In the genomic region with DNA sequence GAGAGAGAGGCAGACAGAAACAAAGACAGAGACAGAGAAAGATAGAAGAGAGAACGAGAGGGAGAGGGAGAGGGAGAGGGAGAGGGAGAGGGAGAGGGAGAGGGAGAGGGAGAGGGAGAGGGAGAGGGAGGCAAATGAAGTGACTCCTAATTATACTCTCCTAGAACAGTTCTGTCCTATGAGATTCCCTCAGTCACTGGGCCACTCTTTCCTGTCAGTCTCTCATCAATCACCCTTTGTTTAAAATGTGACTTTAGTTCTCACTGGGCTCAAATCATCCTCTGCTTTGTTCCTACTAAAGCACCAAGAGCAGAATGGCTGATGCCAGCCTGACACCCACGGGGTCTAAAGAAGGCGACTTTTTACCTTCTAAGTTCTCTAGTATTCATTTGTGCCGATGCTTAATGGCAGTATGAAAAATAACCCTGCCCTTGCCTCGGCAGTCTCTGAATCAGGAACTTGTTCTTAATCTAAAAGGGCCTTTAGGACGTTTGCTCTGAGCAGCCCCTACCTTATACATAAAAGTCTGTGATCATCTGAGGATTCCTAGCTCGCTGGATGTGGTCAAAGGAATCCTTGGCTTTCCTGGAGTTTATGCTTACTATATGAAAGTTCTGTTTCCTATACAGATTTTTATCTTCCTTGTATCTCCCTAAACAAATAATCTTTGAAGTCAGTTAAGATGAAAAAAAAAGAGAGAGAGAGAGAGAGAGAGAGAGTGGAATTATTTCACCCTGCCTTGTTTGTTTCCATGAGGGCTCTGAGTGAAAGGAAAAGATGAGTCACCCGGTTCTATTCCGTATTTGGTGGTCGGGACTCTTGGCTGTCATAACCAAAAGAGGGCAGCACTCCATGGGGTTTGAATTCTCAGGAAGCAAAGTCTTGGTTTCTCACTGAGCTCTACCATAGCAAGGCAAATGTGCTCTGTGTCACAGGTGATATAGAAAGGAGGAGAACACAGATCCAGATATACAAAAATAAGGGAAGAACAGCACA, we compare ENCODE assay signal across 8 mouse cellular contexts. TPM values are rescaled to one million over a fixed set of nuclear protein-coding genes. Genes with fewer than 3 reads are reported as not detected.
DNase-seq lines count a peak whose midpoint lies in the region; ATAC-seq and TF ChIP-seq lines count a peak whose summit lies in the region.

No protein-coding gene starts in this region.

- H3K4me2 ChIP-seq in midbrain, embryonic 15.5 days: no peak overlapping the region

- DNase-seq in spleen, adult 2 months (ENCODE audit: low read depth in 1 of 2, low spot score in 2 of 2): peak; percentile 10 to 37
- no peak for DNase-seq in spleen, postnatal 4 days (ENCODE audit: low spot score in 2 of 2)
- peak; percentile 70 for DNase-seq in embryo, embryonic 11 days
- DNase-seq in heart, adult 9 months (ENCODE audit: low spot score in 2 of 2): peak; percentile 78 to 83
- DNase-seq in kidney, adult 11 months: peak; percentile 31
- peak; percentile 45 to 47 for DNase-seq in left cerebral cortex, postnatal 36 days (ENCODE audit: low spot score in 2 of 2)
- DNase-seq in telencephalon, adult 2 months (ENCODE audit: low read depth, low spot score): peak; percentile 63

- no peaks in the 10 kb centered on the region for H3K9me3 ChIP-seq in midbrain, embryonic 15.5 days

- H3K27ac ChIP-seq in spleen, adult 2 months (ENCODE audit: insufficient read depth, low read length): no peak overlapping the region
- H3K27ac ChIP-seq in midbrain, embryonic 15.5 days: no peak overlapping the region

- intact Hi-C loops in left cerebral cortex, postnatal 36 days (cut with DNase I): loop anchor here (5.0 to 10.0 kb wide), 3 partner anchors 230 to 503 kb away; a partner anchor contains a TSS

- H3K27me3 ChIP-seq in spleen, adult 2 months (ENCODE audit: control insufficient read depth, insufficient read depth, low read length): no peaks in the 10 kb centered on the region
- no peaks in the 10 kb centered on the region for H3K27me3 ChIP-seq in midbrain, embryonic 15.5 days (replicated peaks)

- H3K36me3 ChIP-seq in spleen, adult 2 months (ENCODE audit: control insufficient read depth, insufficient read depth, low read length): no peaks in the 10 kb centered on the region
- H3K36me3 ChIP-seq in midbrain, embryonic 15.5 days (replicated peaks): no peaks in the 10 kb centered on the region

- TF ChIP-seq CTCF in spleen, adult 2 months (IDR thresholded peaks at IDR 0.05; ENCODE audit: extremely low read depth, insufficient read depth, insufficient read length, insufficient replicate concordance): no peak

- TF ChIP-seq POLR2A in spleen, adult 2 months (IDR thresholded peaks at IDR 0.05; ENCODE audit: low read depth, low read length): no peak

- H3K4me1 ChIP-seq in spleen, adult 2 months (ENCODE audit: control insufficient read depth, insufficient read depth, insufficient read length): no peaks in the 10 kb centered on the region
- no peaks in the 10 kb centered on the region for H3K4me1 ChIP-seq in midbrain, embryonic 15.5 days

- ATAC-seq in midbrain, embryonic 15.5 days (replicated peaks): peak; percentile 50; the same call in 1 of the 2 replicates

- H3K4me3 ChIP-seq in spleen, adult 2 months (ENCODE audit: extremely low read depth, insufficient read depth, insufficient read length): no peak overlapping the region
- H3K4me3 ChIP-seq in midbrain, embryonic 15.5 days: no peak overlapping the region

- 19% methylated on average over 9 of the region's 10 CpGs for WGBS in spleen, adult 2 months
- WGBS in midbrain, embryonic 15.5 days: 39% methylated on average over 10 of the region's 10 CpGs

- H3K9ac ChIP-seq in midbrain, embryonic 15.5 days: no peak overlapping the region

RNA-seq across cellular contexts. Expression of a gene that starts 20.2 kb away (rescaled TPM):
- not detected in 2 replicates for polyA plus RNA-seq in spleen, adult 2 months (2012; rRNA removed)
- under 1 TPM; 0.16 to 0.25 TPM for total RNA-seq in left cerebral cortex, postnatal 36 days (2021)
- polyA plus RNA-seq in midbrain, embryonic 15.5 days (2015; fragmentation: Nextera tagmentation; extraction: Ambion mirVana): 0.04 TPM in 1 of 2 replicates, not detected in the other

Comparison
In these comparisons a context has a peak if more than half of its experiments do, and no peak if none do; other contexts are left out.
1. DNase-seq: peak in spleen, adult 2 months (2 of 2), embryo, embryonic 11 days (single experiment), heart, adult 9 months (2 of 2), kidney, adult 11 months (single experiment), left cerebral cortex, postnatal 36 days (2 of 2) and telencephalon, adult 2 months (single experiment); none in spleen, postnatal 4 days (0 of 2).